Mouse (Mus musculus) left cerebral cortex, postnatal 25 days (tissue): ENCODE measurements around the gene Mrps34. TPM values are rescaled to one million over a fixed set of nuclear protein-coding genes. Genes with fewer than 3 reads are reported as not detected.
A peak's percentile ranks its signal among the peaks of the same experiment; 100 is the strongest.

Experiments
- DNase-seq, 2 experiments: peaks; one replicate each; pipeline ENCODE4 v3.0.0; 2022; ENCODE audit warnings: low spot score in 2 of 2, mixed read lengths in 1 of 2
- intact Hi-C: fragments of 180-260 bp; cut with DNase I; formaldehyde crosslinking; loops from one replicate; pipeline ENCODE4 v1.15.1; 2025
- total RNA-seq, 2 experiments: library from RNA; stranded (reverse); gene quantifications; 2 replicates each; pipeline ENCODE4 v1.2.3; 2021

Mrps34 gene
- 10 to 100 TPM; 64.6 to 69.9 TPM for total RNA-seq

- DNase-seq = peak; percentile 88 to 92
- intact Hi-C loops = no loop called here
Observed at GRCm38 (mm10) chr17:24894995-24895547, at the start of gene Mrps34, which contains the start of gene Eme2. Gene Mrps34, plus strand, starts transcription at chr17:24895116. Gene Eme2, minus strand, starts transcription at chr17:24895087.

- DNase-seq = no peak
- intact Hi-C loops = no loop called here
Observed at GRCm38 (mm10) chr17:24847386-24847785, 47.5 kb upstream of the Mrps34 start.

- no peak for DNase-seq
- intact Hi-C loops = no loop called here
Observed at GRCm38 (mm10) chr17:24848600-24849031, 46.3 kb upstream of the Mrps34 start.

GRCm38 (mm10) chr17:24849733-24850064 is 45.2 kb upstream of the Mrps34 start:
- no peak for DNase-seq
- intact Hi-C loops = no loop called here

GRCm38 (mm10) chr17:24850065-24850772 is 44.7 kb upstream of the Mrps34 start, which contains the start of gene Fahd1:
Gene Fahd1, minus strand, starts transcription at chr17:24850364.
- intact Hi-C loops = no loop called here
- DNase-seq = peak; percentile 96 to 99

- no peak for DNase-seq
- intact Hi-C loops = no loop called here
Observed at GRCm38 (mm10) chr17:24850773-24851127, 44.2 kb upstream of the Mrps34 start.

- DNase-seq = no peak
- intact Hi-C loops = no loop called here
Observed at GRCm38 (mm10) chr17:24851381-24852125, 43.4 kb upstream of the Mrps34 start.

GRCm38 (mm10) chr17:24855838-24856464 is 39.0 kb upstream of the Mrps34 start:
- peak in 1 of 2 experiments; percentile 36 for DNase-seq
- intact Hi-C loops = no loop called here

GRCm38 (mm10) chr17:24856589-24856988 is 38.3 kb upstream of the Mrps34 start:
- intact Hi-C loops = no loop called here
- DNase-seq = no peak

GRCm38 (mm10) chr17:24857831-24858470 is 37.0 kb upstream of the Mrps34 start:
- intact Hi-C loops = no loop called here
- DNase-seq = no peak

- DNase-seq = no peak
- intact Hi-C loops = no loop called here
Observed at GRCm38 (mm10) chr17:24858967-24859366, 35.9 kb upstream of the Mrps34 start.

- DNase-seq = no peak
- intact Hi-C loops = no loop called here
Observed at GRCm38 (mm10) chr17:24860076-24860475, 34.8 kb upstream of the Mrps34 start.

- no peak for DNase-seq
- intact Hi-C loops = no loop called here
Observed at GRCm38 (mm10) chr17:24861785-24862184, 33.1 kb upstream of the Mrps34 start.

GRCm38 (mm10) chr17:24865776-24866175 is 29.1 kb upstream of the Mrps34 start, which contains the start of gene Igfals:
Gene Igfals, plus strand, starts transcription at chr17:24865997.
- intact Hi-C loops = no loop called here
- no peak for DNase-seq

GRCm38 (mm10) chr17:24867914-24868313 is 27.0 kb upstream of the Mrps34 start:
- peak in 1 of 2 experiments; percentile 82 for DNase-seq

GRCm38 (mm10) chr17:24873695-24874404 is 21.1 kb upstream of the Mrps34 start:
- intact Hi-C loops = no loop called here
- no peak for DNase-seq

More at GRCm38 (mm10) chr17:24867914-24868313, 27.0 kb upstream of the Mrps34 start:
- intact Hi-C loops = no loop called here

GRCm38 (mm10) chr17:24874405-24874745 is 20.5 kb upstream of the Mrps34 start:
- no peak for DNase-seq
- intact Hi-C loops = no loop called here

- DNase-seq = no peak
- intact Hi-C loops = no loop called here
Observed at GRCm38 (mm10) chr17:24874989-24875388, 19.9 kb upstream of the Mrps34 start.
